Mouse (Mus musculus) heart, postnatal 0 days (tissue): Measurements from ENCODE around the gene Ece1. TPM values are rescaled to one million over a fixed set of nuclear protein-coding genes. Genes with fewer than 3 reads are reported as not detected.

ENCODE experiments used
- ATAC-seq: fragments of 200-750 bp; cut with Nextera tagmentation; 2 replicates; pipeline ENCODE4 v1.8.0; 2017; ENCODE audit warnings: low read depth, moderate number of reproducible peaks, moderate library complexity; ENCODE audit not compliant: insufficient read depth
- DNase-seq: peaks from one replicate; pipeline ENCODE4 v3.0.0-alpha.2; 2016; ENCODE audit warnings: low spot score
- H3K27ac ChIP-seq: fragments of 300-500 bp; sonication (generic); 2 replicates; pipeline ENCODE4 v1.5.1; 2014; ENCODE audit warnings: low read depth, mild to moderate bottlenecking
- H3K27me3 ChIP-seq: fragments of 300-500 bp; sonication (generic); 2 replicates; pipeline ENCODE4 v1.6.1; 2014; ENCODE audit warnings: low read length, mixed read lengths; ENCODE audit not compliant: control insufficient read depth, insufficient read depth
- H3K36me3 ChIP-seq: fragments of 300-500 bp; sonication (generic); replicated peaks from 2 replicates; pipeline ENCODE4 v1.6.1; 2014; ENCODE audit warnings: low read length, mixed read lengths; ENCODE audit not compliant: control insufficient read depth, insufficient read depth
- H3K4me1 ChIP-seq: fragments of 300-500 bp; sonication (generic); 2 replicates; pipeline ENCODE4 v1.6.1; 2014; ENCODE audit warnings: antibody characterized with exemption; ENCODE audit not compliant: control insufficient read depth, insufficient read depth
- H3K4me2 ChIP-seq: fragments of 300-500 bp; sonication (generic); 2 replicates; pipeline ENCODE4 v1.6.1; 2014; ENCODE audit warnings: low read depth, mild to moderate bottlenecking, low read length, moderate library complexity
- H3K4me3 ChIP-seq: fragments of 300-500 bp; sonication (generic); 2 replicates; pipeline ENCODE4 v1.5.1; 2014; ENCODE audit warnings: low read depth, low read length
- H3K9ac ChIP-seq: fragments of 300-500 bp; sonication (generic); replicated peaks from 2 replicates; pipeline ENCODE4 v1.6.1; 2014; ENCODE audit warnings: low read depth, low read length, mixed read lengths
- H3K9me3 ChIP-seq: fragments of 300-500 bp; sonication (generic); replicated peaks from 2 replicates; pipeline ENCODE4 v1.6.1; 2016; ENCODE audit warnings: low read length; ENCODE audit not compliant: control insufficient read depth
- CTCF ChIP-seq: IDR thresholded peaks from 2 replicates; pipeline ENCODE4 v1.5.1; 2016; ENCODE audit warnings: antibody characterized with exemption, control low read depth, low read depth
- EP300 ChIP-seq: IDR thresholded peaks from 2 replicates; pipeline ENCODE4 v1.6.1; 2016; ENCODE audit warnings: antibody characterized with exemption, low read depth
- WGBS: fragments of 180-500 bp; shearing (Covaris S2); extraction: QIAGEN DNeasy Blood & Tissue Kit; methylation state at CpG from one replicate; pipeline ENCODE4 v1.1.7; 2014; 5-methylcytosine and 5-hydroxymethylcytosine counted together
- polyA plus RNA-seq: library from polyadenylated mRNA; unstranded; fragments of >200 nt; fragmentation: Nextera tagmentation; extraction: Ambion mirVana; gene quantifications from 2 replicates; pipeline ENCODE4 v1.2.1, GENCODE M21; 2015
- total RNA-seq: library from RNA; depleted of rRNA; stranded (reverse); fragments of >200 nt; gene quantifications from 2 replicates; pipeline ENCODE4 v1.2.3, GENCODE M21; 2014; ENCODE audit warnings: low replicate concordance; rRNA removed

The Ece1 gene
- total and polyA plus RNA-seq, 2 experiments from 2014 or later = 35.4 to 140 TPM

- Histone ChIP-seq H3K4me3 (no peak overlapping the region), H3K9me3 (no peaks in the 10 kb centered on the region), H3K4me1 (no peaks in the 10 kb centered on the region), H3K4me2 (no peak overlapping the region), H3K27me3 (no peaks in the 10 kb centered on the region), H3K9ac (no peak overlapping the region), H3K27ac (no peak overlapping the region), H3K36me3 (peaks cover 22% of the 10 kb centered on the region)
- TF ChIP-seq EP300 (no peak), CTCF (no peak)
- WGBS = 84% methylated on average over 6 of the region's 6 CpGs
- ATAC-seq (no peak), DNase-seq (no peak)
These were observed 146.6 kb downstream of the Ece1 start for GRCm38 (mm10) chr4:138008646-138009045.

- TF ChIP-seq CTCF (no peak), EP300 (no peak)
- WGBS = 89% methylated on average over 4 of the region's 4 CpGs
- peaks cover 28% of the 10 kb centered on the region for H3K36me3 ChIP-seq
These were observed 147.9 kb downstream of the Ece1 start for GRCm38 (mm10) chr4:138009786-138010502.

GRCm38 (mm10) chr4:138013723-138014479 lies 151.9 kb downstream of the Ece1 start:
- 95% methylated on average over 15 of the region's 15 CpGs for WGBS
- no peaks in the 10 kb centered on the region for H3K9me3 ChIP-seq
- no peak for DNase-seq
- H3K4me2 ChIP-seq = no peak overlapping the region
- H3K27ac ChIP-seq = no peak overlapping the region
- no peak overlapping the region for H3K9ac ChIP-seq
- H3K36me3 ChIP-seq = peaks cover 35% of the 10 kb centered on the region
- H3K4me3 ChIP-seq = no peak overlapping the region
- ATAC-seq = no peak
- H3K27me3 ChIP-seq = no peaks in the 10 kb centered on the region
- no peaks in the 10 kb centered on the region for H3K4me1 ChIP-seq
- TF ChIP-seq EP300 = no peak
- TF ChIP-seq CTCF = no peak

More at GRCm38 (mm10) chr4:138009786-138010502, 147.9 kb downstream of the Ece1 start:
- H3K4me3 ChIP-seq = no peak overlapping the region
- ATAC-seq (no peak), DNase-seq (no peak)
- H3K27ac ChIP-seq = no peak overlapping the region
- no peaks in the 10 kb centered on the region for H3K27me3 ChIP-seq
- H3K4me2 ChIP-seq = no peak overlapping the region
- no peaks in the 10 kb centered on the region for H3K9me3 ChIP-seq
- H3K9ac ChIP-seq = no peak overlapping the region
- no peaks in the 10 kb centered on the region for H3K4me1 ChIP-seq

Other genes with a start within 250 kb of the Ece1 start
- 16.9 and 17.7 TPM in 2 replicates for gene Rap1gap, start 197.5 kb upstream of the Ece1 start, total RNA-seq
- 9.6 and 10.4 TPM in 2 replicates for gene Rap1gap, start 197.5 kb upstream of the Ece1 start, polyA plus RNA-seq
- gene Alpl, start 65.9 kb upstream of the Ece1 start, total RNA-seq = 1.9 and 2.4 TPM in 2 replicates
- gene Alpl, start 65.9 kb upstream of the Ece1 start, polyA plus RNA-seq = 2.2 and 2.3 TPM in 2 replicates
- 10.7 and 15.9 TPM in 2 replicates for gene Eif4g3, start 130.8 kb downstream of the Ece1 start, total RNA-seq
- 9.8 and 11.1 TPM in 2 replicates for gene Eif4g3, start 130.8 kb downstream of the Ece1 start, polyA plus RNA-seq